Mouse (Mus musculus) testis, postnatal 10 days (tissue): ENCODE measurements around the gene Ring1.

ENCODE experiments used
- DNase-seq: peaks from one replicate; pipeline ENCODE4 v3.0.0; 2021; ENCODE audit warnings: low spot score

The Ring1 gene

GRCm38 (mm10) chr17:34024317-34024821 is at the start of gene Ring1:
Gene Ring1, minus strand, starts transcription at chr17:34024680.
- DNase-seq, result peak; percentile 91

GRCm38 (mm10) chr17:34072091-34072490 is 47.6 kb upstream of the Ring1 start:
- no peak for DNase-seq

- no peak for DNase-seq
Measured at GRCm38 (mm10) chr17:34068864-34069263, 44.4 kb upstream of the Ring1 start.

GRCm38 (mm10) chr17:34057224-34057623 is 32.7 kb upstream of the Ring1 start:
- no peak for DNase-seq

GRCm38 (mm10) chr17:34047404-34048050 is 23.0 kb upstream of the Ring1 start:
- no peak for DNase-seq

- DNase-seq, result no peak
Measured at GRCm38 (mm10) chr17:34045941-34046340, 21.5 kb upstream of the Ring1 start.

GRCm38 (mm10) chr17:34039562-34040450 is 15.3 kb upstream of the Ring1 start:
- no peak for DNase-seq

GRCm38 (mm10) chr17:34038878-34039561 is 14.5 kb upstream of the Ring1 start, which contains the start of gene Col11a2:
Gene Col11a2, plus strand, starts transcription at chr17:34039437.
- DNase-seq, result no peak

GRCm38 (mm10) chr17:34038440-34038839 is 14.0 kb upstream of the Ring1 start:
- peak; percentile 77 for DNase-seq

GRCm38 (mm10) chr17:34037241-34037640 is 12.8 kb upstream of the Ring1 start:
- DNase-seq, result no peak

GRCm38 (mm10) chr17:34036647-34037046 is 12.2 kb upstream of the Ring1 start:
- DNase-seq, result peak; percentile 76

GRCm38 (mm10) chr17:34035517-34035916 is 11.0 kb upstream of the Ring1 start:
- no peak for DNase-seq

GRCm38 (mm10) chr17:34034064-34034463 is 9.6 kb upstream of the Ring1 start:
- DNase-seq, result peak; percentile 87

- no peak for DNase-seq
Measured at GRCm38 (mm10) chr17:34033441-34033840, 9.0 kb upstream of the Ring1 start.

- DNase-seq, result no peak
Measured at GRCm38 (mm10) chr17:34032806-34033205, 8.3 kb upstream of the Ring1 start.

GRCm38 (mm10) chr17:34032174-34032632 is 7.7 kb upstream of the Ring1 start:
- DNase-seq, result peak; percentile 88

- peak; percentile 99 for DNase-seq
Measured at GRCm38 (mm10) chr17:34031465-34032173, 7.1 kb upstream of the Ring1 start, which contains the start of the genes Slc39a7 and Rxrb. Gene Slc39a7, minus strand, starts transcription at chr17:34031682. Gene Rxrb, plus strand, starts transcription at chr17:34031812.

- DNase-seq, result no peak
Measured at GRCm38 (mm10) chr17:34030861-34031326, 6.4 kb upstream of the Ring1 start.

GRCm38 (mm10) chr17:34029890-34030595 is 5.6 kb upstream of the Ring1 start:
- DNase-seq, result peak; percentile 39

GRCm38 (mm10) chr17:34029150-34029889 is 4.8 kb upstream of the Ring1 start:
- DNase-seq, result no peak
